Mouse (Mus musculus) embryonic stem cell, embryonic (primary cell): Measurements from ENCODE around the gene Rpl23.

Source experiments
- CTCF ChIA-PET, 4 experiments: fragments of 300-600 bp in 2 of 4; fragments of 350-600 bp in 2 of 4; sonication (Branson Sonifier 250); formaldehyde crosslinking; loops; one replicate each; lab custom pipeline; 2022; ENCODE audit warnings: inconsistent platforms in 2 of 4; lab: Charles Lee
- POLR2A ChIA-PET, 4 experiments: fragments of 300-600 bp in 2 of 4; fragments of 350-600 bp in 2 of 4; sonication (Branson Sonifier 250); formaldehyde crosslinking; loops; one replicate each; lab custom pipeline; 2022; ENCODE audit warnings: antibody characterized with exemption in 4 of 4, inconsistent platforms in 1 of 4; lab: Charles Lee

Rpl23 gene

DNA sequence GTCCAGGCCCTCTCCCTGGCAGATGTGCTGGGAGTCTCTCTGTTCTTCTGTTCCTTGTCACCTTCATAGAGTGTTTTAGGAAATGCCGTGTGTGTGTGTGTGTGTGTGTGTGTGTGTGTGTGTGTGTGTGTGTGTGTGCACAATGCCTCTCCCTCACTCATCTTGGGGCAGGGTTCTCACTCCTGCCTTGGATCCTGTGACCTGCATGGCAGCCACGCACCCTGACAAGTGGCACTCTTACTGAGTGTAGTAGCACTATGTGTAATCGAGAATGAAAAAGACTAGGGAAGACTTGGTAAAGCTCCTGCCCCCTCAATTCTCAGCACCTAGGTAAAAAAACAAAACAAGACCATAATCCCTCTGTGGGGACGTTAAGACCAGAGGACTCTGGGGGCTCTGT lies 36.9 kb upstream of the Rpl23 start:
- ChIA-PET CTCF (interaction anchor here in 2 of 4 experiments (1.3 to 3.5 kb wide), 4 partner anchors 12 to 22 kb away, joined by 3 to 15 read pairs (median 4); partner anchors contain the start of gene B230217C12Rik (in 1 of the 2)), POLR2A (interaction anchor here (0.7 to 27.6 kb wide), 18 partner anchors 8 to 161 kb away, joined by 3 to 667 read pairs (median 6); partner anchors contain the start of genes 1700001P01Rik (in 2 of the 4), Lasp1 (in 2 of the 4), Rpl23 (in 2 of the 4) and Fbxo47 (in 1 of the 4))

DNA sequence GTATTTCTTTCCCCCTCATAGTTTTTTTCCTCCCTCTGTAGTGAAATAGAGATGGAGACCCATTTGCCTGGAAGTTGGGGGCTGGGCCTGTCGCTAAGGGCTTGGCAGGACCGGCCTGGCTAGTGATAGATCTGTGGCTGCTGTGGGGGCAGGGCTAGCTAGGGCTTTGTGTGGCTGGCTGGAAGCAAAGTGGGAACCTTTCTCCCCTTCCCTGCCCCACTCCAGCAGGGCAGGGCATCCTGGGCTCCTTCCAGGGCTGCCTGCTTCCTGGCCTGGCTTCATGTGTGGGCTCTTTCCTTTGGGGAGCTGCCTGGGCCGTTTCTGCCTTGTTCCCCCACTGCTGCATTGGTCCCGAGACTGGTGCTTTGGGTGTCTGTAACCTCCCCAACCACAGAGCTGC lies 36.3 kb upstream of the Rpl23 start:
- POLR2A ChIA-PET, result interaction anchor here (0.7 to 27.6 kb wide), 26 partner anchors 8 to 176 kb away, joined by 3 to 667 read pairs (median 5); partner anchors contain the start of genes 1700001P01Rik (in 2 of the 4), B230217C12Rik (in 2 of the 4), Fbxo47 (in 2 of the 4) and Lasp1 (in 2 of the 4)
- CTCF ChIA-PET, result interaction anchor here in 2 of 4 experiments (0.5 to 3.5 kb wide), 4 partner anchors 11 to 23 kb away, joined by 3 to 15 read pairs (median 4); partner anchors contain the start of gene B230217C12Rik (in 1 of the 2)

DNA sequence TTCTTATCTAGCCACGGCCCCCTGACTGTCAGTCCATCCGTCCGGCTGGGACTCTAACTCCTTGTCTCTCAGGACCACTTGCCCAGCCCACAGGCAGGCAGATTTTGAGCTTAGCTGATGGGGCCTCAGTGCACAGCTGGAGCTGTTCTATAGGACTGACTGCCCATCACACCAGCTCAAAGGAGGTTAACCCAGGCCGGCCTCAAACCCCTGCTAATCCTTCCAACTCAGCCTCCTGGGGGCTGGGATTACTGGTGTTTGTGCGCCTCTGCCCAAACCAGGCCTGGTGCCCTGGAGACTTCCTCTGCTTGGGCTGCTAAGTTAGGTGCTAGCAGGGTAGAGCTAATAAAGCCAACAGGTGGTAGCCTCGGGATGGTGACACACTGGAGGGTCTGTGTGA lies 35.8 kb upstream of the Rpl23 start:
- ChIA-PET POLR2A (interaction anchor here (0.7 to 27.6 kb wide), 30 partner anchors 9 to 200 kb away, joined by 3 to 667 read pairs (median 4); partner anchors contain the start of genes 1700001P01Rik (in 2 of the 4), B230217C12Rik (in 2 of the 4), Fbxo47 (in 2 of the 4) and Lasp1 (in 2 of the 4)), CTCF (interaction anchor here in 2 of 4 experiments (0.7 to 3.5 kb wide), 6 partner anchors 10 to 481 kb away, joined by 3 to 15 read pairs (median 4); partner anchors contain the start of genes B230217C12Rik (in 1 of the 2) and Lasp1 (in 1 of the 2))

DNA sequence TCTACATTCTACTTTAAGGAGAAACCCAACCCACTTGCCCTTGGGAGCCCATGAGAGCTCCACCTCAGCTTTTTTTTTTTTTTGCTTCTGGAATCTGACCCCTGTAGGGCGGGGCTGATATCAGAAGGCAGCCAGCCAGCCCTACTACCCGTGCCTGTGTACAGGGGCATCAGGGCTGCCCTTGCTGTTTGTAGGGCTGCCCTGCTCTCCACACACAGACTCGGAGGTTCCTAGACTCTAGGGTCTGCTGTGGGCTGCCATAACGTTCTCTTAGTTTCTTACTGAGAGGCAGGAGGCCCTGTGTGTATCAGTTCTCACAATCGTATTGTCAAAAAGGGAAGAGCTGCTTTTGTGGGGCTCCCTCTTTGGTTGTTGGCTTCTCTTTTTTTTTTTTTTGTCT lies 35.1 kb upstream of the Rpl23 start:
- ChIA-PET POLR2A (interaction anchor here (0.5 to 27.6 kb wide), 54 partner anchors 8 to 1370 kb away, joined by 3 to 667 read pairs (median 4); partner anchors contain the start of genes B230217C12Rik (in 3 of the 4), Rpl23 (in 3 of the 4), 1700001P01Rik (in 2 of the 4) and Fbxo47 (in 2 of the 4)), CTCF (interaction anchor here (0.5 to 3.5 kb wide), 17 partner anchors 9 to 603 kb away, joined by 3 to 15 read pairs (median 3); partner anchors contain the start of genes Lasp1 (in 2 of the 4) and B230217C12Rik (in 1 of the 4))

GRCm38 (mm10) chr11:97816916-97817315 lies 34.7 kb upstream of the Rpl23 start:
- ChIA-PET POLR2A (interaction anchor here (0.5 to 27.6 kb wide), 49 partner anchors 8 to 1369 kb away, joined by 3 to 667 read pairs (median 4); partner anchors contain the start of genes B230217C12Rik (in 3 of the 4), Rpl23 (in 3 of the 4), 1700001P01Rik (in 2 of the 4) and Fbxo47 (in 2 of the 4)), CTCF (interaction anchor here (0.5 to 3.5 kb wide), 14 partner anchors 8 to 603 kb away, joined by 3 to 15 read pairs (median 3); partner anchors contain the start of genes Lasp1 (in 2 of the 4) and B230217C12Rik (in 1 of the 4))

- ChIA-PET CTCF (interaction anchor here in 3 of 4 experiments (0.7 to 3.5 kb wide), 3 partner anchors 12 to 107 kb away, joined by 3 to 15 read pairs (median 5); partner anchors contain the start of gene B230217C12Rik (in 1 of the 3)), POLR2A (interaction anchor here (0.6 to 27.6 kb wide), 22 partner anchors 9 to 237 kb away, joined by 3 to 667 read pairs (median 5); partner anchors contain the start of genes B230217C12Rik (in 3 of the 4), 1700001P01Rik (in 2 of the 4), Lasp1 (in 2 of the 4) and Rpl23 (in 2 of the 4))
These were observed 33.9 kb upstream of the Rpl23 start for GRCm38 (mm10) chr11:97816176-97816575.

DNA sequence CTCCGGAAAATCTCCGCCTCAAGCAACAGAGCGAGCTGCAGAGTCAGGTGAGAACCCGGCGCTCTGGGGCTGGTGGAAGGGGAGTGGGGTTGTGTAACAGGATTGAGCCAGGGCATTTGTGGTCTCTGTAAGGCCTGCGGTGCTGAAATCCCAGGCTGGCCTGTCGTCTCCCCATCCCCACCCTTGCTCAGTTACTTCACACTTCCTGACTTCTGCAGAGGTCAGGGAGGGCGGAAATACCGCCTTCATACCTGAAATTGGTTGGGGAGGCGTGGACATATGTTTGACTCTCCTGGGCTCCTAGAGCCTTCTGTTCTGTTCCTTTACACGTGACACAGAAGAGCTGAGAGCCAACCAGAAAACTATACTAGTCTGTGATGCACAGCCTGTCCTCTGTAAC lies 33.5 kb upstream of the Rpl23 start:
- CTCF ChIA-PET, result interaction anchor here in 2 of 4 experiments (0.5 to 3.5 kb wide), 4 partner anchors 12 to 542 kb away, joined by 3 to 15 read pairs (median 4); partner anchors contain the start of genes B230217C12Rik (in 1 of the 2) and Stard3 (in 1 of the 2)
- POLR2A ChIA-PET, result interaction anchor here in 3 of 4 experiments (0.6 to 27.6 kb wide), 14 partner anchors 10 to 238 kb away, joined by 3 to 667 read pairs (median 30); partner anchors contain the start of genes 1700001P01Rik (in 2 of the 3), B230217C12Rik (in 2 of the 3), Lasp1 (in 2 of the 3) and Rpl23 (in 2 of the 3)

DNA sequence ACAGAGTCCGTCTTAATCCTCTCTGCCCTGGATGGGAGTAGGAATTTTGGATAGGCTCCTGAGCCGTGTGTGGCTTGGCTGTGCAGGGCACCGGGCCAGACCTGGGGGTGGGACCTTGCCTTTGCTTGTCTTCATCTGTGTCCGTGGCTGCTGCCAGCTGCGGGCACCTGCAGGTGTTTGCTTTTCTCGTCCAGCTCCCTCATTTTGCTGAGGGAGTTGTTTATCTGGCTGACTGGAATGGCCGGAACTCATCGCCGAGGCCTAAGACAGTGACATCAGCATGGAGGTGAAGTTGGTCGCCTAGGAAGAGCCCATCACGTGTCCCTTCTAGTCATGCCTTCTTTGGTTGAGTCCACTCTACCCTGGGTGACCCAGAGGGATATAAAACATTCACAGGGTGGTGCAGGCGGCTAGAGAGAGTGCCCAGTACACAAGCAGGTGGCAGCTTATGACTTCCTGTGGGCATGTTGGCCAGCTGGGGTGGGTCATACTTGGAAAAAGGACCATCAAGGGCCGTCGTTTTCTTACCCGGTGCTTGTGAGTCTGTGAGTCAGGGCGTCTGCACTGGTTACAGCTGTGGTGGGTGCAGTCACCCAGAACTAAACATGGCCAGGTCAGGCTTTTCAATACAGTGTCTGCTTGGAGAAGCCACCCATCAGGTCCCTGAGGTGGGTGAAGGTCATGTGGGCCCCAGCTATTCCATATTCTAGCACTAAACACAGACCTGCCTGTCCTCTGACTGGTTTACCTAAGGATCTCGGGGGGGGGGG lies 31.7 kb upstream of the Rpl23 start:
- POLR2A ChIA-PET, result interaction anchor here in 3 of 4 experiments (0.5 to 27.6 kb wide), 26 partner anchors 9 to 773 kb away, joined by 3 to 667 read pairs (median 5); partner anchors contain the start of genes B230217C12Rik (in 3 of the 3), 1700001P01Rik (in 2 of the 3), Lasp1 (in 2 of the 3) and Rpl23 (in 2 of the 3)
- CTCF ChIA-PET, result interaction anchor here (0.6 to 1.8 kb wide), 10 partner anchors 12 to 944 kb away, joined by 3 to 7 read pairs (median 4); partner anchors contain the start of gene B230217C12Rik (in 2 of the 4)

GRCm38 (mm10) chr11:97813085-97813484 lies 30.8 kb upstream of the Rpl23 start:
- CTCF ChIA-PET, result interaction anchor here (0.5 to 1.9 kb wide), 13 partner anchors 11 to 1012 kb away, joined by 3 to 7 read pairs (median 3); partner anchors contain the start of genes B230217C12Rik (in 1 of the 4) and Lasp1 (in 1 of the 4)
- POLR2A ChIA-PET, result interaction anchor here (0.5 to 27.6 kb wide), 27 partner anchors 8 to 412 kb away, joined by 3 to 667 read pairs (median 4); partner anchors contain the start of genes B230217C12Rik (in 3 of the 4), 1700001P01Rik (in 2 of the 4), Lasp1 (in 2 of the 4) and Rpl23 (in 2 of the 4)

GRCm38 (mm10) chr11:97812491-97812921 lies 30.3 kb upstream of the Rpl23 start:
- ChIA-PET CTCF (interaction anchor here (0.5 to 2.0 kb wide), 11 partner anchors 11 to 1012 kb away, joined by 3 to 7 read pairs (median 4); partner anchors contain the start of genes B230217C12Rik (in 1 of the 4) and Lasp1 (in 1 of the 4)), POLR2A (interaction anchor here (0.6 to 27.6 kb wide), 29 partner anchors 2 to 411 kb away, joined by 3 to 667 read pairs (median 4); partner anchors contain the start of genes B230217C12Rik (in 3 of the 4), Rpl23 (in 3 of the 4), 1700001P01Rik (in 2 of the 4) and Lasp1 (in 2 of the 4))

DNA sequence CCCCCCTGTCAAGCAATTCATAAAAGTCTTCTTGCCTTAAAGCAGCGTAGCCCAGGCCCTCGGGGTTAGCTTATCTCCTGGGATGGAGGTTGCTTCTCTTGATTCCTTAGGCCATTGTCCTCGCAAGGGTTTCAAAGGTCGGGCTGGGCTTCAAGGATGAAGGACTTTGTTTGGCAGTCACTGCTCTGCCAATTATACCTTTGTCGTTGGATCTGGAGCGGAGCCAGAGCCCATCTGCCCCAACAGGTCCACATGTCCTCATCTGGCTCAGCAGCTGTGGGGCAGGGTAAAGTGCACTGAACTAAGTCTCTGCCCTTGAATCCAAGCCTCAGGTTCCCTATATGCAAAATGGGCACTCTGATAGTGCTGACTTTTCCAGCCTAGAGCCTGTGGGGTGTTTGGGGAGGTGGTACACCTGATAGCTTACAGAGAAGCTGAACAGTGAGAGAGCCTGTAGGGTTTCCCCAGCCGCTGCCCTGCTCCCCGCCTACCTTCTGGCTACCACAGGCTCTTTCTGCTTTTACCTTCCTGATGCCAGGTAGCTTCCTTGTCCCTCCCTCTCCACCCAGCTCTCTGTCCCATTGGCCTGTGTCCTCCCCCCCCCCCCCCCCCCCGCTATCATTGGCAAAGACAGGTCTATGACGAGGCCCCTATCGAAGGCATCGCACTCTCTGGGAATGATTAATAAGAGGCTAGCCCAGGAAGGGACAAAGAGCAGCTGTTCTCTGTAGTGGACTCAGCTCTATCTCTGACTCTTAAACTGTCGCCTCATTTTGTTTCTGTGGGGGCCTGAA lies 29.5 kb upstream of the Rpl23 start:
- ChIA-PET CTCF (interaction anchor here (0.5 to 4.2 kb wide), 7 partner anchors 10 to 264 kb away, joined by 3 to 13 read pairs (median 4); partner anchors contain the start of gene Lasp1 (in 2 of the 4)), POLR2A (interaction anchor here in 3 of 4 experiments (0.6 to 27.6 kb wide), 30 partner anchors 3 to 955 kb away, joined by 3 to 667 read pairs (median 4); partner anchors contain the start of genes Rpl23 (in 3 of the 3), 1700001P01Rik (in 2 of the 3), B230217C12Rik (in 2 of the 3) and Lasp1 (in 2 of the 3))

DNA sequence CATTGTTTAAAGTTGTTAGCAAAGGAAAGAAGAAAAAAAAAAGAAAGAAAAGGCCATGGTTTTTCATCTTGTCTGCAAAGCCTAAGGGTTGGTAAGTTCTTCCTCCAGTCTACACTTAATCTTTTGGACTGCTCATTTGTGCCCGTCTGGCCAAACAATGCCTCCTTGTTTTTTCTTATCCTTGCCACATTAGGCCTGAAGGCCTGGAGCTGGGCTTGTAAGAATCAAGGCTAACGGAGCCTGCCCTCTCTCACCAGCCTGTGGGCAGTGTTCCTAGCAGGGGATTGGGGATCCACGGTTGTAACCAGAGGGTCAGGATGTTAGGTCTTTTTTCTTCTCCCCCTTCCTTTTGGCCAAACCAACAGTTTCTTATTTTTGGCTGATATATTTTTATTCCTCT lies 28.7 kb upstream of the Rpl23 start:
- POLR2A ChIA-PET, result interaction anchor here in 3 of 4 experiments (0.7 to 27.6 kb wide), 20 partner anchors 4 to 907 kb away, joined by 3 to 667 read pairs (median 8); partner anchors contain the start of genes 1700001P01Rik (in 2 of the 3), Fbxo47 (in 2 of the 3), Lasp1 (in 2 of the 3) and Rpl23 (in 2 of the 3)
- CTCF ChIA-PET, result interaction anchor here in 3 of 4 experiments (0.6 to 4.2 kb wide), 5 partner anchors 9 to 1396 kb away, joined by 3 to 13 read pairs (median 7); partner anchors contain the start of gene Lasp1 (in 1 of the 3)

DNA sequence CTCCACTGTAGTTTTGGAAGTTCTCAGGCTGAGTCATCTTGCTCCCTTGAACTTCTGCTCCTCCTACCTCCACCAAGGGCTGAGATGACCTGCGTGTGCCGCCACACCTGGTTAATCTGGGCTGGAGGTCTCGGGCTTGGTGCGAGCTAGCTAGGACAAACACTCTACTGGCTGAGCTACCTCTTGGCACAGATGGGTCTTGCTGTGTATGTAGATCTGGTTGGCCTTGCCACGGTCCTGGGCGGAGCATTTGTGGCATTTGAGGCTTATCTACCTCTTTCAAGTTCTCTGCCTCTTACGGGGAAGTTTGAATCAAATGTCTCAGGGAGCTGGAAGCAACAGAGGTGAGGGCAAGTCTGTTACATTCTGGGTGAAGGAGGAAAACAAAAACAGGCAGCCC lies 28.1 kb upstream of the Rpl23 start:
- POLR2A ChIA-PET, result interaction anchor here in 3 of 4 experiments (0.5 to 27.6 kb wide), 19 partner anchors 4 to 1692 kb away, joined by 3 to 667 read pairs (median 8); partner anchors contain the start of genes 1700001P01Rik (in 2 of the 3), Fbxo47 (in 2 of the 3), Lasp1 (in 2 of the 3) and Rpl23 (in 2 of the 3)
- CTCF ChIA-PET, result interaction anchor here in 3 of 4 experiments (0.6 to 4.2 kb wide), 3 partner anchors 8 to 1395 kb away, joined by 7 to 13 read pairs (median 13); partner anchors contain the start of gene Lasp1 (in 1 of the 3)

GRCm38 (mm10) chr11:97809235-97810121 lies 27.2 kb upstream of the Rpl23 start:
- CTCF ChIA-PET, result interaction anchor here in 1 of 4 experiments (1.1 to 4.2 kb wide), 3 partner anchors 8 to 90 kb away, joined by 3 to 13 read pairs (median 4); partner anchors contain the start of gene Lasp1
- POLR2A ChIA-PET, result interaction anchor here (0.5 to 27.6 kb wide), 31 partner anchors 5 to 1692 kb away, joined by 3 to 667 read pairs (median 5); partner anchors contain the start of genes Lasp1 (in 3 of the 4), 1700001P01Rik (in 2 of the 4), B230217C12Rik (in 2 of the 4) and Cwc25 (in 2 of the 4)
